Mouse (Mus musculus): ENCODE measurements around the gene Rap1gap2.
A peak's percentile ranks its signal among the peaks of the same experiment; 100 is the strongest.

Gene Rap1gap2

DNA sequence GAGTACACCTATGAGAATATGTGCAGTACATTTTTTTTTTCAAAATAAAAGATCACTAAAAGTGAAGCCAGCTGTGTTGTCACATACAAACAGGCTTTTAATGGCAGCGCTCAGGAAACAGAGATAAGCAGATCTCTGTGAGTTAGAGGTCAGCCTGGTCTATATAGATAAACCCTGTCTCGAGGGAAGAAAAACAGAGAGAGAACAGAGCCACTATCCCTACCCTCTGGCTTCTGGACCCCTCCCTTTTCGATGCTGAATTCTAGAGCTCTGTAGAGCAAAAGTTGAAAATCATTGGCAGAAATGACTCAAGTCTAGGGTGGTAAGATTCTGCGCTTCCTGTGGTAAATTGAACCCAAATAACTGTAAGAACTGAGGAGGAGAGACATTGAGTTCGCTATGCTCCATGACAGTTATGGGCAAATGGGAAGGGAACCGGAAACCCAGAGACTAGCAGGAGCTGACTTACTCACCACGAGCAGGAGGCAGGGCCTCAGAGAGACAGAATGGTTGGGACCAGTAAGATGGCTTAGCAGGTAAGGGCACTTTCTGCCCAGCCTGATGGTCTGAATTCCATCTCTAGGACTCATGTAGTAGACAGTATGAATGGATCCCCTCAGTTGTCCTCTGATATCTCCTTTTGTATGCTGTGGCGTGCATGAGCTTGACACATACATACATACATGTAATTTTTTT, 11.4 kb upstream of the Rap1gap2 start:
- peak in 1 of 2 experiments; percentile 25 for DNase-seq (ENCODE audit: low spot score in 2 of 2)

- no peak for DNase-seq (ENCODE audit: low spot score in 2 of 2)
These were observed 9.2 kb upstream of the Rap1gap2 start for GRCm38 (mm10) chr11:74619956-74620300.

DNA sequence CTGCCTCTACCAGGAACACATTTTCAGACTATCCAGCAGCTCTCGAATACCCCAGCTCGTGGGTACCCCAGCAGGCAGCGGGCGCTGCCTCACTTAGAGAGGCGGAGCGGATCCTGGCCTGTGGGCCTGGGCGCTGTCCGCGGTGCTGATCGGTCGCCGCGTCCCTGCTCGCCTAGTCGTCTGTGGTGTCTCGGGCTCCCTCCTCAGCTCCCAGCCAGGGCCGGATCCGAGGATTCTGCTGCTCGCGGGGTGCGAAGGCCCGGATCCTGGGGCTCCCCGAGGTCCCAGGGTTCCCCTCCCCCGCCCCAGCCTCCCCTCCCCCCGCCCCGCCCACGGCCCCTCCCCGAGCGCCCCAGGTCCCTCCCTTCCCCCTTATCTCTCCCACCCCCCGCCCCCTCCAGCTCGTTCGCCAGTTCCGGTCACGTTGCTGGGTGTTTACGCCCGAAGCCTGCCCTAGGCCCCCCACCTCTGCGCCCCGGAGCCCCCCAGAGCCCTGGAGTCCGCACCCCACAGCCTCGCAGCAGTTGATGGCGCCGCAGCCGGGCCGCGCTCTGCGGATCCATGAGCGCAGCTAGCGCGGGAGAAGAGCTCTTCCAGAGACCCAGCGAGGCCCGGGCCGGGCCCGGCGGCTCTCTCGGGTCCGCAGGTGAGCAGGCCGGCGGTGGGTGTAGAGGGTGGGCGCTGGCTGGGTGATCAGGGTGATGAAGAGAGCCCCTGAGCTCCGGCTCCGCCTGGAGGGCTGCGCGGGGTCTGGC, 8.7 kb upstream of the Rap1gap2 start, which contains the start of gene Ccdc92b:
Ccdc92b (plus strand) TSS at position 405 of the 755 bp plus-strand sequence.
- DNase-seq (ENCODE audit: low spot score in 2 of 2), result peak; percentile 87 to 97

DNA sequence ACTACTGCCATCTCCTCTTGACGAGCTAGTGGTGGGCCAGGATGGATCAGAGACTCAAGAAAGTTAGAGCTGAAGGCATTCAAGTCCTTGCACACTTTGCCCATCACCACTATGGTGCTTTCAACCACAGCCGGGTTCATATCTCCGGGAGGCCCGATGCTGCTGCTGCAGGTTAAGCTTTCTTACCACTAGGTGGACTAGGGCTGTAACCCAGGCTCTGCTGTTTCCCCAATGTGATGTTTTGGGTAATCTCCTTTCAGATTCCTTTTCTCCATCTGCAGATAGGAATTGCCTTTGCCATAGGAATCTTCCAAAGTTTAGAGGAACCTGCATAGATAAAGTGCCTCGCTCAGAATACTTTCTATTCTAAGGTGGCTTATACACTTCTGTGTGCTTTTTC, 4.9 kb upstream of the Rap1gap2 start:
- DNase-seq (ENCODE audit: low spot score in 2 of 2), result no peak

DNA sequence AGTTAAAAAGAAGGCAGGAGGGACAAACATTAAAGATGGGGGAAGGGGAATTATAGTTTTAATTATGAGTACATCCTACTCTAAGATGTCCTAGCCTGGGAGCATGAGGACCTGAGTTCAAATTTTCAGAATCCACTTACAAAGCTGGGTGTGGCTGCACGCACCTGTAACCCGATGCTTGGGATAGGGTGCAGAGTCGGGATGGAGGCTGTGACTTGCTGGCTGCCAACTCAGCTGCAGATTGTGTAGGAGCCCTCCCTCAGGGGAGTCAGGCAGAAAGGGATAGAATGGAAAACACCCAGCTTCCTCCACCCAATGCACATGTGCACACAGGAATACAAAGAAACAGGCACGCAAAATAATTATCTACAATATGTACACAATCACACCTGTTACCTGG, 2.7 kb upstream of the Rap1gap2 start:
- DNase-seq (ENCODE audit: low spot score in 2 of 2), result no peak

DNA sequence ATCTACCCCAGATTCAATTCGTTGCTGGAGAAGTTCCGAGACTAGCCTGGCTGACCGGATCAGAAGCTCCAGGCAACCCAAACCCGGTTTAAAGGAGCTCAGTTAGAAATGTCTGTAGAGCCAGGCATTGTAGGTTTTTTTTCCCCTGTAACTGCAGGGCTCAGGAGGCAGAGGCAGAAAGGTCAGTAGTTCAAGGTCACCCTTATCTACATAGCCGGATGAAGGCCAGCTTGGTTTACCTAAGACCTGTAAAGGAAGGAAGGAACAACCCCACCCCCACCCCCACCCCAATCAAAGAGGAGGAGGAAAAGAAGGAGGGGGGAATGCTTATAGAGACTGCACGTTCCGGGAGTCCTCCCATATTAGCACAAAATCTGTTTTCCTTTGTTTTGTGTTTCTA, 722 bp upstream of the Rap1gap2 start:
- no peak for DNase-seq (ENCODE audit: low spot score in 2 of 2)

DNA sequence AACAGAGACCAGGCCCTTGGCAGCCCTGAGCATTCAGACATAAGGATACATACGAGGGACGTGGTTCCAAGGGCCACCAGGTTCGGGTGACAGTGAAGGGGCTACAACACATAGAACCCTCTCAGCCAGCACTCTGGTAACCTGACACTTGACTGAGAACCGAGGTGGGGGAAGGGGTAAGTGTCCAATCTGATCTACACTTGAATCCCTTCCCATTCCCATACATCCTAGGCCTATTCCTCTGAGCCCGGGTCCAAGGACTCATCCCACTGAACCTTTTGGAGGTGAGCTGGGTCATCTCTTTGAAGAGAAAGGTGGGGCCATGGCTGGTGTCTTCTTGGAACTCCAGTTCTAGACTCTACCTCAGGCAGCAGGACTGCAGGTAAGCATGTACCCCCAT, 647 bp downstream of the Rap1gap2 start:
- no peak for DNase-seq (ENCODE audit: low spot score in 2 of 2)

GRCm38 (mm10) chr11:74602286-74602685, 8.4 kb downstream of the Rap1gap2 start:
- DNase-seq (ENCODE audit: low spot score in 2 of 2), result no peak

DNA sequence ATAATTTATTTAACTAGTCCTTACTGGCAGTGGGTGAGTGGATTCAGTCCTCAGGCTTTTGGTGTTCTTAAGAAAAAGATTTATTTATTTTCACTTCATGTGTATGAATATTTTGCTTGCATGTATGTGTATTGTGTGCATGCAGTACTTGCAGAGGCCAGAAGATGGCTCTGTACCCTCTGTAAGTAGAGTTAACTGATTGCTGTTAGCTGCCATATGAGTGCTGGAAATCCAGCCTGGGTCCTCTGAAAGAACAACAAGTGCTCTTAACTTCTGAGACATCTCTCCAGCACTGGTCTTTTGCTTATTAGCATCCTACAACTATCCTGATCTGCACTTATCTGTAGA, 12.8 kb downstream of the Rap1gap2 start:
- DNase-seq (ENCODE audit: low spot score in 2 of 2), result no peak

DNA sequence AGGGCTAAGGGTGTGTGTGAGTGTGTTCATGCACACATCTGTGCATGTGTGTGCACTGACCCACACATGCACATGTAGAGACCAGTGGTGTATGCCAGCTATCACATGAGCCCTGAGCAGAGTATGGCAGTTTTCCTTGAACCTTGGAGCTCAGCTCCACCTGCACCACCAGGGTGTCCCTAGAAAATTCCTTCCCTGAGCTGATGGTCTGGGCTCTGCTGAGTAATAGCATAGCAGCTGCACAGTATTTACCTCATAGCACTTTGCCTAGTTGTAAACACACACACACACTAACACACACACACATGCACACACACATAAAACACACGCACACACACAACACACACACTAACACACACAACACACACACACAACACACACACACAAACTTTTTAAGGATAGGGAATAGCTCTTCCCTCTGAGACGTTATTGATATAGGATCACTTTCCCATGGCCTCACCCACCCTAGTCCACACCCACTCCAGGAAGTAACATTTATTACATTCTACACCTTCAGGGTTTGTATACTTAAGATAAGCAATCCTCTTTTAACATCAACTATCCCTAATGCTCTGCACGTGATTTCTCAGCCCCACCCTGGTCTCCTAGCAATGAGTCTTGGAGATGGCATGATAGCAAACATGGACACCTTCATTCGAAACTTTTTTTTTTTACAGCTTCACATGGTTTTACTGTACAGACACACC, 13.3 kb downstream of the Rap1gap2 start:
- DNase-seq (ENCODE audit: low spot score in 2 of 2), result no peak

DNA sequence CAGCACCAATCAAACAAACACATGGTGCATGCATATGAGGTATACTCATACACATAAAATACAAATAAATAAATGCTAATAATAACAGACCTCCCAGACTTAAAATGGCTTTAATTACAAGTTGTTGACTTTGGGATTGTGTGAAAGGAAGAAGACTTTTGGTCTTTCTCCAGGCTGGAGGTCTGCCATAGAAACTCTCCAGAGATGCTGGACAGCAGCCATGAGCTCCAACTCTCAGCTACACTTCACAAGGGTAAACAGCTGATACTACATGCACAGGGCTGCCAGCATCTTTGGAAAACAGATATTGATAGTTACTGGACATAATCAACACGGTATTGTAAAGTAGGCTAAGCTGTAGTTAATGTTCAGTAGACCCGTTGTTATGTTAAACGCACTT, 18.5 kb downstream of the Rap1gap2 start:
- no peak for DNase-seq (ENCODE audit: low spot score in 2 of 2)

DNA sequence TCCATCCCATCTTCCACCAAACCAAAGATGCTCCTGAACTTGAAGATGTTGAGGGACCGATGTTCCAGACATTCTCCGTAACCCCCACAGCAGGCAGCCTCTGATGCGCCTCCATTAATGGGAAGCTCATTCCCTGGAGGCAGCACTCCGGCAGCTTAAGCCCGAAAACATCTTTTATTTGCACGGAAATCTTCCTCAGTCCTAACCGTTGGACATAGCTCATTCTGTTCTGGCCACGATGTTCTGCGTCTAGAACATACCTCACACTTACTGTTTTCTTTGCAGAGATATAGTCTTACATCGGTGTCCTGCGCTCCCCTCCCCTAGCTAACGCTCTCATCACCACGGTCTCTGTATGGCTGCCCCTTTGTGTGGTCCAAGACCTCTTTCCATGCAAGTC, 20.0 kb downstream of the Rap1gap2 start:
- DNase-seq (ENCODE audit: low spot score in 2 of 2), result no peak

- no peak for DNase-seq (ENCODE audit: low spot score in 2 of 2)
These were observed 20.5 kb downstream of the Rap1gap2 start for GRCm38 (mm10) chr11:74590239-74590596.

- no peak for DNase-seq (ENCODE audit: low spot score in 2 of 2)
These were observed 21.1 kb downstream of the Rap1gap2 start for GRCm38 (mm10) chr11:74589401-74590238.

DNA sequence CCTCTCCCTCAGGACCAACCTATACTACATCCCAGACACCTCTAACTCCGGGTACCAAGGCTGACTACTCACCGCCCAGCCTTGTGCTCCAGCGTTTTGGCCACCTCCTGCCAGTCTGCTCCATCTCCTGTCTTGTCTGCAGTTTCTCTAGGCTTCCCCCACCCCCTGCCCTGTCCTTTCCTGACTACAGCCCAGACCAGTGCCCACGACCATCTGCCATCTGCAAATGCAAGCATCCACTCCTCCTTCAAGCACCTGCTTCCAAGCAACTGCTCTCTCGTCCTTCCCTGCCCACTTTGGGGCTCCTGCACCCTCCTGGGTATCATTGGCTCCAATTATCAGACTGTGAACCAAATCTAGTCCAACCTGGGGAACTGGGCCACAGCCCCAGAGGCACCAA, 24.3 kb downstream of the Rap1gap2 start:
- no peak for DNase-seq (ENCODE audit: low spot score in 2 of 2)

- DNase-seq (ENCODE audit: low spot score in 2 of 2), result peak; percentile 38 to 76
These were observed 25.6 kb downstream of the Rap1gap2 start for GRCm38 (mm10) chr11:74584946-74585723.

GRCm38 (mm10) chr11:74583824-74584349, 26.8 kb downstream of the Rap1gap2 start:
- no peak for DNase-seq (ENCODE audit: low spot score in 2 of 2)

GRCm38 (mm10) chr11:74582464-74582863, 28.3 kb downstream of the Rap1gap2 start:
- DNase-seq (ENCODE audit: low spot score in 2 of 2), result no peak

DNA sequence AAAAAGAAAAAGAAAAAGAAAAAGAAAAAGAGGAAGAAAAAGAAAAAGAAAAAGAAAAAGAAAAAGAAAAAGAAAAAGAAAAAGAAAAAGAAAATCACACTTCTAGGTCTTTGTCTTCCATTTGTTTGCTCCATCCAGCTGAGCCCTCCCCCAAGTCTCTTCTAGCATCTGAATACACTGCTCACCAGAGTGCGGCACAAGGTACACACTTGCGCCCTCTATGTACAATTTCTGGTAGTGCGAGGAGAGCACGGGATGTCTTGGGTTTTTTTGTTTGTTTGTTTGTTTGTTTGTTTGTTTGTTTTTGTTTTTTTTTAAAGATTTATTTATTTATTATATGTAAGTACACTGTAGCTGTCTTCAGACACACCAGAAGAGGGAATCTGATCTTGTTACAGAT, 29.4 kb downstream of the Rap1gap2 start:
- peak in 1 of 2 experiments; percentile 50 for DNase-seq (ENCODE audit: low spot score in 2 of 2)

GRCm38 (mm10) chr11:74577068-74577467, 33.6 kb downstream of the Rap1gap2 start:
- DNase-seq (ENCODE audit: low spot score in 2 of 2), result peak; percentile 68 to 79

- peak; percentile 74 to 82 for DNase-seq (ENCODE audit: low spot score in 2 of 2)
These were observed 34.8 kb downstream of the Rap1gap2 start for GRCm38 (mm10) chr11:74575940-74576339.
